Mouse (Mus musculus): ENCODE measurements around the gene Nutm2. TPM values are rescaled to one million over a fixed set of nuclear protein-coding genes. Genes with fewer than 3 reads are reported as not detected.

The Nutm2 gene
- total RNA-seq (2023): not detected

GRCm38 (mm10) chr13:50467007-50467406, at the start of gene Nutm2:
Gene Nutm2, plus strand, starts transcription at chr13:50467307.

GRCm38 (mm10) chr13:50417389-50418183, 49.5 kb upstream of the Nutm2 start, which contains the start of gene Fbxw17:
Gene Fbxw17, plus strand, starts transcription at chr13:50417864.

GRCm38 (mm10) chr13:50443812-50444211, 23.3 kb upstream of the Nutm2 start, which contains the start of gene Gm47429:
Gene Gm47429, minus strand, starts transcription at chr13:50443912.

Other genes starting within 250 kb of the Nutm2 start
- not detected for gene Gm906, start 217.0 kb upstream of the Nutm2 start, total RNA-seq (2023)
- 1 to 10 TPM; 9.0 to 9.2 TPM for gene Fbxw17, start 49.4 kb upstream of the Nutm2 start, total RNA-seq (2023)
- gene Gm47429, start 23.4 kb upstream of the Nutm2 start, total RNA-seq (2023): not detected
- gene Gm904, start 175.9 kb downstream of the Nutm2 start, total RNA-seq (2023): not detected
- gene Gm8765, start 231.0 kb downstream of the Nutm2 start, total RNA-seq (2023): not detected

Data from neutrophil, adult 59 days (primary cell).